Mouse (Mus musculus) ES-E14 (cell line): ENCODE results near the gene Cox11.

Experiments
- MAFK ChIP-seq: IDR thresholded peaks from 2 replicates; pipeline ENCODE4 v1.6.1; 2014; ENCODE audit warnings: mild to moderate bottlenecking, low read depth, low read length, inconsistent platforms; ENCODE audit not compliant: insufficient read depth
- ZC3H11A ChIP-seq: IDR thresholded peaks from 2 replicates; pipeline ENCODE4 v1.6.1; 2012; ENCODE audit warnings: low read depth, mild to moderate bottlenecking, inconsistent platforms, low read length, borderline replicate concordance

GRCm38 (mm10) chr11:90663052-90663451, 25.1 kb downstream of the Cox11 start:
- TF ChIP-seq ZC3H11A, result no peak
- TF ChIP-seq MAFK, result no peak
